Mouse (Mus musculus) stomach, embryonic 16.5 days (tissue): ENCODE data around the gene Ap3d1. TPM values are rescaled to one million over a fixed set of nuclear protein-coding genes. Genes with fewer than 3 reads are reported as not detected.

Source experiments
- ATAC-seq: fragments of 200-750 bp; cut with Nextera tagmentation; 2 replicates; pipeline ENCODE4 v1.8.0; 2017; ENCODE audit warnings: moderate number of reproducible peaks, moderate TSS enrichment; ENCODE audit not compliant: insufficient read depth, low FRiP score
- H3K27ac ChIP-seq: fragments of 300-500 bp; sonication (generic); 2 replicates; pipeline ENCODE4 v1.5.1; 2014; ENCODE audit warnings: low read length
- H3K27me3 ChIP-seq: fragments of 300-500 bp; sonication (generic); 2 replicates; pipeline ENCODE4 v1.6.1; 2014; ENCODE audit warnings: low read length, control low read depth, mixed read lengths; ENCODE audit not compliant: control insufficient read depth, insufficient read depth
- H3K36me3 ChIP-seq: fragments of 300-500 bp; sonication (generic); 2 replicates; pipeline ENCODE4 v1.6.1; 2014; ENCODE audit warnings: low read length; ENCODE audit not compliant: control insufficient read depth, insufficient read depth
- H3K4me1 ChIP-seq: fragments of 300-500 bp; sonication (generic); 2 replicates; pipeline ENCODE4 v1.6.1; 2014; ENCODE audit warnings: low read length, control low read depth, mixed read lengths; ENCODE audit not compliant: control insufficient read depth, insufficient read depth
- H3K4me2 ChIP-seq: fragments of 300-500 bp; sonication (generic); 2 replicates; pipeline ENCODE4 v1.6.1; 2014; ENCODE audit warnings: low read depth, low read length, mixed read lengths
- H3K4me3 ChIP-seq: fragments of 300-500 bp; sonication (generic); replicated peaks from 2 replicates; pipeline ENCODE4 v1.5.1; 2014; ENCODE audit warnings: mild to moderate bottlenecking, low read length
- H3K9ac ChIP-seq: fragments of 300-500 bp; sonication (generic); 2 replicates; pipeline ENCODE4 v1.6.1; 2014; ENCODE audit warnings: low read length
- H3K9me3 ChIP-seq: fragments of 300-500 bp; sonication (generic); replicated peaks from 2 replicates; pipeline ENCODE4 v1.6.1; 2016; ENCODE audit warnings: low read length, control low read depth; ENCODE audit not compliant: control insufficient read depth
- WGBS: fragments of 180-500 bp; shearing (Covaris S2); extraction: QIAGEN DNeasy Blood & Tissue Kit; methylation state at CpG from one replicate; pipeline ENCODE4 v1.1.7; 2014; 5-methylcytosine and 5-hydroxymethylcytosine counted together
- polyA plus RNA-seq: library from polyadenylated mRNA; unstranded; fragments of >200 nt; fragmentation: Nextera tagmentation; extraction: Ambion mirVana; gene quantifications from 2 replicates; pipeline ENCODE4 v1.2.1, GENCODE M21; 2015

Ap3d1 gene
- polyA plus RNA-seq = 62.5 and 66.3 TPM in 2 replicates

GRCm38 (mm10) chr10:80742180-80742978 lies at the start of gene Ap3d1:
Ap3d1 (minus strand) TSS chr10:80742264.
- Histone ChIP-seq H3K27ac (peak within 1 kb of the TSS; percentile 83), H3K9me3 (no peaks in the 10 kb centered on the region), H3K4me3 (peak within 1 kb of the TSS; percentile 98), H3K36me3 (no peaks in the 10 kb centered on the region), H3K9ac (peak within 1 kb of the TSS; percentile 95), H3K27me3 (no peaks in the 10 kb centered on the region), H3K4me2 (peak within 1 kb of the TSS; percentile 98), H3K4me1 (peaks cover 20% of the 10 kb centered on the region)
- ATAC-seq = peak; percentile 100
- 1% methylated on average over 25 of the region's 25 CpGs for WGBS

- H3K36me3 ChIP-seq = peaks cover 34% of the 10 kb centered on the region
- H3K27me3 ChIP-seq = no peaks in the 10 kb centered on the region
- no peak overlapping the region for H3K4me3 ChIP-seq
- no peak overlapping the region for H3K27ac ChIP-seq
- H3K9me3 ChIP-seq = no peaks in the 10 kb centered on the region
- 74% methylated on average over 33 of the region's 33 CpGs for WGBS
- H3K9ac ChIP-seq = 0 out of 2 replicates have a peak overlapping the region, but pooled peaks have one; percentile 19
- ATAC-seq = peak; percentile 12; the same call in 1 of the 2 replicates
- peaks cover 8% of the 10 kb centered on the region; the same call in 1 of the 2 replicates for H3K4me1 ChIP-seq
- no peak overlapping the region for H3K4me2 ChIP-seq
These were observed 49.6 kb upstream of the Ap3d1 start for GRCm38 (mm10) chr10:80791476-80792174.

GRCm38 (mm10) chr10:80790761-80791404 lies 48.8 kb upstream of the Ap3d1 start:
- Histone ChIP-seq H3K9ac (no peak overlapping the region), H3K9me3 (no peaks in the 10 kb centered on the region), H3K27ac (no peak overlapping the region), H3K4me1 (peaks cover 6% of the 10 kb centered on the region; the same call in 1 of the 2 replicates), H3K4me2 (no peak overlapping the region), H3K36me3 (peaks cover 41% of the 10 kb centered on the region), H3K27me3 (no peaks in the 10 kb centered on the region), H3K4me3 (no peak overlapping the region)
- ATAC-seq = no peak; the same call in 1 of the 2 replicates
- WGBS = 86% methylated on average over 19 of the region's 19 CpGs

GRCm38 (mm10) chr10:80787517-80787916 lies 45.5 kb upstream of the Ap3d1 start:
- WGBS = 77% methylated on average over 2 of the region's 2 CpGs
- H3K9ac ChIP-seq = no peak overlapping the region
- H3K4me2 ChIP-seq = no peak overlapping the region

GRCm38 (mm10) chr10:80785963-80786362 lies 43.9 kb upstream of the Ap3d1 start:
- Histone ChIP-seq H3K4me3 (no peak overlapping the region), H3K4me1 (no peaks in the 10 kb centered on the region), H3K27ac (no peak overlapping the region), H3K9me3 (no peaks in the 10 kb centered on the region), H3K36me3 (peaks cover 38% of the 10 kb centered on the region), H3K27me3 (no peaks in the 10 kb centered on the region), H3K4me2 (no peak overlapping the region), H3K9ac (no peak overlapping the region)
- WGBS = 92% methylated on average over 11 of the region's 11 CpGs
- no peak for ATAC-seq

More at GRCm38 (mm10) chr10:80787517-80787916, 45.5 kb upstream of the Ap3d1 start:
- Histone ChIP-seq H3K9me3 (no peaks in the 10 kb centered on the region), H3K4me1 (peaks cover 6% of the 10 kb centered on the region; the same call in 1 of the 2 replicates), H3K36me3 (peaks cover 42% of the 10 kb centered on the region), H3K4me3 (no peak overlapping the region), H3K27ac (no peak overlapping the region), H3K27me3 (no peaks in the 10 kb centered on the region)
- ATAC-seq = no peak

- no peak overlapping the region for H3K4me3 ChIP-seq
- H3K4me1 ChIP-seq = no peaks in the 10 kb centered on the region
- no peak for ATAC-seq
- H3K27me3 ChIP-seq = no peaks in the 10 kb centered on the region
- 87% methylated on average over 12 of the region's 12 CpGs for WGBS
- no peaks in the 10 kb centered on the region for H3K9me3 ChIP-seq
- H3K36me3 ChIP-seq = peaks cover 39% of the 10 kb centered on the region
- no peak overlapping the region for H3K4me2 ChIP-seq
- no peak overlapping the region for H3K9ac ChIP-seq
- H3K27ac ChIP-seq = no peak overlapping the region
These were observed 42.8 kb upstream of the Ap3d1 start for GRCm38 (mm10) chr10:80784871-80785270.

GRCm38 (mm10) chr10:80784302-80784701 lies 42.2 kb upstream of the Ap3d1 start:
- Histone ChIP-seq H3K9me3 (no peaks in the 10 kb centered on the region), H3K4me2 (no peak overlapping the region), H3K9ac (no peak overlapping the region), H3K27ac (no peak overlapping the region), H3K36me3 (peaks cover 42% of the 10 kb centered on the region), H3K4me1 (no peaks in the 10 kb centered on the region), H3K27me3 (no peaks in the 10 kb centered on the region), H3K4me3 (no peak overlapping the region)
- ATAC-seq = no peak
- 98% methylated on average over 2 of the region's 2 CpGs for WGBS

GRCm38 (mm10) chr10:80779565-80779964 lies 37.5 kb upstream of the Ap3d1 start:
- H3K4me3 ChIP-seq = no peak overlapping the region
- H3K27me3 ChIP-seq = no peaks in the 10 kb centered on the region
- H3K9me3 ChIP-seq = no peaks in the 10 kb centered on the region
- no peak overlapping the region for H3K27ac ChIP-seq
- no peak overlapping the region for H3K9ac ChIP-seq
- no peak for ATAC-seq
- no peak overlapping the region for H3K4me2 ChIP-seq
- no peaks in the 10 kb centered on the region for H3K4me1 ChIP-seq
- H3K36me3 ChIP-seq = peaks cover 48% of the 10 kb centered on the region

- no peak overlapping the region for H3K9ac ChIP-seq
- no peak overlapping the region for H3K27ac ChIP-seq
- no peak for ATAC-seq
- peaks cover 44% of the 10 kb centered on the region for H3K36me3 ChIP-seq
- no peaks in the 10 kb centered on the region for H3K27me3 ChIP-seq
- H3K4me1 ChIP-seq = peaks cover 7% of the 10 kb centered on the region
- no peak overlapping the region for H3K4me2 ChIP-seq
- no peaks in the 10 kb centered on the region for H3K9me3 ChIP-seq
- no peak overlapping the region for H3K4me3 ChIP-seq
- 90% methylated on average over 5 of the region's 5 CpGs for WGBS
These were observed 35.1 kb upstream of the Ap3d1 start for GRCm38 (mm10) chr10:80777123-80777522.
